Mouse (Mus musculus) heart, postnatal 0 days (tissue): Measurements from ENCODE around the gene Shq1. TPM values are rescaled to one million over a fixed set of nuclear protein-coding genes. Genes with fewer than 3 reads are reported as not detected.

Experiments used
- ATAC-seq: fragments of 200-750 bp; cut with Nextera tagmentation; 2 replicates; pipeline ENCODE4 v1.8.0; 2017; ENCODE audit warnings: low read depth, moderate number of reproducible peaks, moderate library complexity; ENCODE audit not compliant: insufficient read depth
- DNase-seq: peaks from one replicate; pipeline ENCODE4 v3.0.0-alpha.2; 2016; ENCODE audit warnings: low spot score
- H3K27ac ChIP-seq: fragments of 300-500 bp; sonication (generic); 2 replicates; pipeline ENCODE4 v1.5.1; 2014; ENCODE audit warnings: low read depth, mild to moderate bottlenecking
- H3K27me3 ChIP-seq: fragments of 300-500 bp; sonication (generic); 2 replicates; pipeline ENCODE4 v1.6.1; 2014; ENCODE audit warnings: low read length, mixed read lengths; ENCODE audit not compliant: control insufficient read depth, insufficient read depth
- H3K36me3 ChIP-seq: fragments of 300-500 bp; sonication (generic); replicated peaks from 2 replicates; pipeline ENCODE4 v1.6.1; 2014; ENCODE audit warnings: low read length, mixed read lengths; ENCODE audit not compliant: control insufficient read depth, insufficient read depth
- H3K4me1 ChIP-seq: fragments of 300-500 bp; sonication (generic); 2 replicates; pipeline ENCODE4 v1.6.1; 2014; ENCODE audit warnings: antibody characterized with exemption; ENCODE audit not compliant: control insufficient read depth, insufficient read depth
- H3K4me2 ChIP-seq: fragments of 300-500 bp; sonication (generic); 2 replicates; pipeline ENCODE4 v1.6.1; 2014; ENCODE audit warnings: low read depth, mild to moderate bottlenecking, low read length, moderate library complexity
- H3K4me3 ChIP-seq: fragments of 300-500 bp; sonication (generic); 2 replicates; pipeline ENCODE4 v1.5.1; 2014; ENCODE audit warnings: low read depth, low read length
- H3K9ac ChIP-seq: fragments of 300-500 bp; sonication (generic); replicated peaks from 2 replicates; pipeline ENCODE4 v1.6.1; 2014; ENCODE audit warnings: low read depth, low read length, mixed read lengths
- H3K9me3 ChIP-seq: fragments of 300-500 bp; sonication (generic); replicated peaks from 2 replicates; pipeline ENCODE4 v1.6.1; 2016; ENCODE audit warnings: low read length; ENCODE audit not compliant: control insufficient read depth
- CTCF ChIP-seq: IDR thresholded peaks from 2 replicates; pipeline ENCODE4 v1.5.1; 2016; ENCODE audit warnings: antibody characterized with exemption, control low read depth, low read depth
- EP300 ChIP-seq: IDR thresholded peaks from 2 replicates; pipeline ENCODE4 v1.6.1; 2016; ENCODE audit warnings: antibody characterized with exemption, low read depth
- WGBS: fragments of 180-500 bp; shearing (Covaris S2); extraction: QIAGEN DNeasy Blood & Tissue Kit; methylation state at CpG from one replicate; pipeline ENCODE4 v1.1.7; 2014; 5-methylcytosine and 5-hydroxymethylcytosine counted together
- polyA plus RNA-seq: library from polyadenylated mRNA; unstranded; fragments of >200 nt; fragmentation: Nextera tagmentation; extraction: Ambion mirVana; gene quantifications from 2 replicates; pipeline ENCODE4 v1.2.1, GENCODE M21; 2015
- total RNA-seq: library from RNA; depleted of rRNA; stranded (reverse); fragments of >200 nt; gene quantifications from 2 replicates; pipeline ENCODE4 v1.2.3, GENCODE M21; 2014; ENCODE audit warnings: low replicate concordance

The Shq1 gene
- total and polyA plus RNA-seq, 2 experiments from 2014 or later = 1.4 to 5.1 TPM

- TF ChIP-seq CTCF (no peak), EP300 (no peak)
- no peak overlapping the region for H3K9ac ChIP-seq
- H3K4me1 ChIP-seq = peaks cover 8% of the 10 kb centered on the region
- H3K4me3 ChIP-seq = no peak overlapping the region
- DNase-seq (no peak), ATAC-seq (no peak)
- 27% methylated on average over 2 of the region's 2 CpGs for WGBS
- no peaks in the 10 kb centered on the region for H3K9me3 ChIP-seq
- no peak overlapping the region for H3K4me2 ChIP-seq
- H3K27me3 ChIP-seq = no peaks in the 10 kb centered on the region
- H3K36me3 ChIP-seq = peaks cover 12% of the 10 kb centered on the region
- no peak overlapping the region for H3K27ac ChIP-seq
Observed at GRCm38 (mm10) chr6:100668858-100669257, 2.1 kb downstream of the Shq1 start.

- no peak overlapping the region for H3K27ac ChIP-seq
- 89% methylated on average over 8 of the region's 8 CpGs for WGBS
- H3K4me2 ChIP-seq = no peak overlapping the region
- H3K27me3 ChIP-seq = no peaks in the 10 kb centered on the region
- peaks cover 8% of the 10 kb centered on the region for H3K4me1 ChIP-seq
- no peak overlapping the region for H3K4me3 ChIP-seq
- no peaks in the 10 kb centered on the region for H3K9me3 ChIP-seq
- no peak overlapping the region for H3K9ac ChIP-seq
- no peak for TF ChIP-seq EP300
- TF ChIP-seq CTCF = no peak
- DNase-seq (no peak), ATAC-seq (no peak)
- peaks cover 20% of the 10 kb centered on the region for H3K36me3 ChIP-seq
Observed at GRCm38 (mm10) chr6:100667644-100668043, 3.3 kb downstream of the Shq1 start.

- Histone ChIP-seq H3K9ac (no peak overlapping the region), H3K27me3 (no peaks in the 10 kb centered on the region), H3K9me3 (no peaks in the 10 kb centered on the region), H3K36me3 (peaks cover 20% of the 10 kb centered on the region), H3K27ac (no peak overlapping the region), H3K4me2 (no peak overlapping the region), H3K4me3 (no peak overlapping the region), H3K4me1 (no peaks in the 10 kb centered on the region)
- 65% methylated on average over 6 of the region's 6 CpGs for WGBS
- no peak for DNase-seq
- ATAC-seq = no peak
- TF ChIP-seq CTCF (no peak), EP300 (no peak)
Observed at GRCm38 (mm10) chr6:100662224-100662623, 8.7 kb downstream of the Shq1 start.

- ATAC-seq = peak; percentile 36; the same call in 1 of the 2 replicates
- TF ChIP-seq CTCF = no peak
- TF ChIP-seq EP300 = no peak
- Histone ChIP-seq H3K36me3 (peaks cover 20% of the 10 kb centered on the region), H3K4me1 (no peaks in the 10 kb centered on the region), H3K9ac (no peak overlapping the region), H3K27me3 (no peaks in the 10 kb centered on the region), H3K27ac (no peak overlapping the region), H3K4me3 (no peak overlapping the region), H3K4me2 (no peak overlapping the region), H3K9me3 (no peaks in the 10 kb centered on the region)
- DNase-seq = no peak
- 67% methylated on average over 5 of the region's 5 CpGs for WGBS
Observed at GRCm38 (mm10) chr6:100660395-100660794, 10.6 kb downstream of the Shq1 start.

- WGBS = 87% methylated on average over 3 of the region's 3 CpGs
Observed at GRCm38 (mm10) chr6:100652535-100652934, 18.4 kb downstream of the Shq1 start.

GRCm38 (mm10) chr6:100647196-100647595 is 23.8 kb downstream of the Shq1 start:
- no peak for DNase-seq
- no peak for ATAC-seq
- Histone ChIP-seq H3K27ac (no peak overlapping the region), H3K9me3 (no peaks in the 10 kb centered on the region), H3K36me3 (no peaks in the 10 kb centered on the region), H3K9ac (no peak overlapping the region), H3K4me3 (no peak overlapping the region), H3K4me2 (no peak overlapping the region), H3K27me3 (no peaks in the 10 kb centered on the region), H3K4me1 (no peaks in the 10 kb centered on the region)
- TF ChIP-seq CTCF (no peak), EP300 (no peak)
- 81% methylated on average over 5 of the region's 5 CpGs for WGBS

More at GRCm38 (mm10) chr6:100652535-100652934, 18.4 kb downstream of the Shq1 start:
- Histone ChIP-seq H3K27ac (no peak overlapping the region), H3K9me3 (no peaks in the 10 kb centered on the region), H3K4me2 (no peak overlapping the region), H3K4me3 (no peak overlapping the region), H3K27me3 (no peaks in the 10 kb centered on the region), H3K36me3 (no peaks in the 10 kb centered on the region), H3K4me1 (no peaks in the 10 kb centered on the region), H3K9ac (no peak overlapping the region)
- DNase-seq (no peak), ATAC-seq (no peak)
- TF ChIP-seq EP300 (no peak), CTCF (no peak)
